Mouse (Mus musculus) midbrain, embryonic 15.5 days (tissue): Measurements from ENCODE around the gene Klhl6. TPM values are rescaled to one million over a fixed set of nuclear protein-coding genes. Genes with fewer than 3 reads are reported as not detected.

Experiments used
- ATAC-seq: fragments of 200-750 bp; cut with Nextera tagmentation; replicated peaks from 2 replicates; pipeline ENCODE4 v1.8.0; 2017; ENCODE audit warnings: moderate TSS enrichment
- H3K27ac ChIP-seq: fragments of 300-500 bp; sonication (generic); 2 replicates; pipeline ENCODE4 v1.5.1; 2015; ENCODE audit warnings: mild to moderate bottlenecking, inconsistent platforms
- H3K27me3 ChIP-seq: fragments of 300-500 bp; sonication (generic); replicated peaks from 2 replicates; pipeline ENCODE4 v1.6.1; 2015; ENCODE audit warnings: inconsistent platforms
- H3K36me3 ChIP-seq: fragments of 300-500 bp; sonication (generic); replicated peaks from 2 replicates; pipeline ENCODE4 v1.6.1; 2015; ENCODE audit warnings: inconsistent platforms
- H3K4me1 ChIP-seq: fragments of 300-500 bp; sonication (generic); 2 replicates; pipeline ENCODE4 v1.6.1; 2015; ENCODE audit warnings: inconsistent platforms
- H3K4me2 ChIP-seq: fragments of 300-500 bp; sonication (generic); 2 replicates; pipeline ENCODE4 v1.6.1; 2015; ENCODE audit warnings: inconsistent platforms, mild to moderate bottlenecking, moderate library complexity
- H3K4me3 ChIP-seq: fragments of 300-500 bp; sonication (generic); 2 replicates; pipeline ENCODE4 v1.5.1; 2015; ENCODE audit warnings: mild to moderate bottlenecking, inconsistent platforms
- H3K9ac ChIP-seq: fragments of 300-500 bp; sonication (generic); 2 replicates; pipeline ENCODE4 v1.6.1; 2015; ENCODE audit warnings: mild to moderate bottlenecking, inconsistent platforms
- H3K9me3 ChIP-seq: fragments of 300-500 bp; sonication (generic); 2 replicates; pipeline ENCODE4 v1.6.1; 2016; ENCODE audit warnings: inconsistent platforms
- WGBS: fragments of 180-500 bp; shearing (Covaris S2); methylation state at CpG from one replicate; pipeline ENCODE4 v1.1.7; 2015; ENCODE audit warnings: mixed read lengths; 5-methylcytosine and 5-hydroxymethylcytosine counted together
- polyA plus RNA-seq: library from polyadenylated mRNA; unstranded; fragments of >200 nt; fragmentation: Nextera tagmentation; extraction: Ambion mirVana; gene quantifications from 2 replicates; pipeline ENCODE4 v1.2.1, GENCODE M21; 2015

Gene Klhl6
- polyA plus RNA-seq, 1 experiment from 2014 or later: 4.0 TPM

DNA sequence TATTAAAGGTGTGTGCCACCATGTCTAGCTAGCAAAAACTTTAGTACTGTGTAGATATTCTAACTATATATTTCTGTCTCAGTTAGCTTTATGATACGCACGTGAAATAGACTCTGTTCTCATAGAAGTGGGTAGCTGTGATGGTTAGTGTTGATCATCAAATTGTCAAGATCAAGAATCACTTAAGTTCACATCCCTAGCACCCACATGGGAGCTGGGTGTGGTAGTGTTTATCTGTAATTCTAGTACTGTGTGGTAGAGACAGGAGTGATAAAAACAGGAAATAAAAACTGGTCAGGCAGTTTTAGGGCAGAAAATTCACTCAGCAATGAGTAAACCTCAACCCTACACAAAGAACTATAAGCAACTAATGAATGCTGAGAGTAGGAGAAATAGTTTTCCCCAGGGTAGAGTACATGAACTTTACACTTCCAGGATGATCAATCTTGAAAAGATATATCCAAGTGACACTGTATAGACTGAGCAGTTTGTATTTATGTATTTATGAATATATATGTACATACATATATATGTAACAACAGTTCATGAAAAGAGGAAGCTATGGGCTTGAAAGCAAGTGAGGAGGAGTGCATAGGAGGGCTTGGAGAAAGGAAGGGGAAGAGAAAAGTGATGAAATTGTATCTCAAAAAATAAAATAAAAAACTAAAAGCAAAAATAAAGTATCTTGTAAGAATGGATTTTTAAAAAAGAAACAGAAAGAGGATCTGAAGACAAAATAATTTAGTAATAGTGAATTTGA, 2.2 kb upstream of the Klhl6 start:
- H3K4me1 ChIP-seq: no peaks in the 10 kb centered on the region
- no peaks in the 10 kb centered on the region for H3K36me3 ChIP-seq
- H3K27me3 ChIP-seq: no peaks in the 10 kb centered on the region
- no peaks in the 10 kb centered on the region for H3K9me3 ChIP-seq
- no peak overlapping the region for H3K4me2 ChIP-seq
- H3K9ac ChIP-seq: no peak overlapping the region
- H3K4me3 ChIP-seq: no peak overlapping the region
- H3K27ac ChIP-seq: no peak overlapping the region
- WGBS: 86% methylated on average over 2 of the region's 2 CpGs
- no peak for ATAC-seq

DNA sequence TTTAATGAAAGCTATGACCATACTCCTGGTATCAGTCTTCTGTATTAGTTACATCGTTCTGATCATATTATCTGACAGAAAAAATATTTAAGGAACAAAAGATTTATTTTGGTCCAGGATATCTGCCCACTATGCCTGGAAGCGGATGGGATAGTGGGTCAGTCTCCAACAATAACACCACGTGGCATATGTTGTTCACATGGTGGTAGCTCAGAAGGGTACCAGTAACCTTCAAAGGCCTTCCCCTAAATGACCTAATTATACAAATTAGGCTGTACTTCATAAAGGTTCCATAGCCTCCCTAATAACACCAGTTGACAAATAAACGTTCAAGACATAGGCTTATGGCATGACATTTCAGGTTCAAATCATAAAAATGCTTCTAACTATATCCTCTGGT, 722 bp upstream of the Klhl6 start:
- Histone ChIP-seq H3K4me3 (no peak overlapping the region), H3K36me3 (no peaks in the 10 kb centered on the region), H3K9ac (no peak overlapping the region), H3K9me3 (no peaks in the 10 kb centered on the region), H3K4me1 (no peaks in the 10 kb centered on the region), H3K27me3 (no peaks in the 10 kb centered on the region), H3K27ac (no peak overlapping the region), H3K4me2 (no peak overlapping the region)
- ATAC-seq: no peak
- WGBS: 86% methylated on average over 4 of the region's 4 CpGs

DNA sequence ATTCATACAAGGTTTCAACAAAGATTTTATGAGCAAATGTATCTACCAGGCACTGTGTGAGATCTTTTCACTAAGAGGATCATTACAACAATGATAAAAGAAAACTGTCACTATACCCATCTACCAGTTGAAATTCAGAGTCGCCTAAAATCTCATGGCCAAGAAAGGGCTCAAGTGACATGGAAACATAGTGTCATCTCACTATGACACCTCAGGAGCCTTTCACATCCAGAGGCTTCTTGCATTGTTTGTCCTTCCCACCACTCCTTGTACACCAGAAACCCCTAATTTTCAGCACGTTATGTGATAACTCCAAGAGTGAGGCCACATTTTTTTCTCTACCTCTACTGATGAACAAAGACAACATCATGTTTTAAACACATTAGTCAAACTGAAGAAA, 1.2 kb downstream of the Klhl6 start:
- no peak for ATAC-seq
- Histone ChIP-seq H3K4me3 (no peak overlapping the region), H3K27ac (no peak overlapping the region), H3K4me1 (no peaks in the 10 kb centered on the region), H3K4me2 (no peak overlapping the region), H3K36me3 (no peaks in the 10 kb centered on the region), H3K9ac (no peak overlapping the region), H3K27me3 (no peaks in the 10 kb centered on the region), H3K9me3 (no peaks in the 10 kb centered on the region)
- 87% methylated on average over 2 of the region's 2 CpGs for WGBS

DNA sequence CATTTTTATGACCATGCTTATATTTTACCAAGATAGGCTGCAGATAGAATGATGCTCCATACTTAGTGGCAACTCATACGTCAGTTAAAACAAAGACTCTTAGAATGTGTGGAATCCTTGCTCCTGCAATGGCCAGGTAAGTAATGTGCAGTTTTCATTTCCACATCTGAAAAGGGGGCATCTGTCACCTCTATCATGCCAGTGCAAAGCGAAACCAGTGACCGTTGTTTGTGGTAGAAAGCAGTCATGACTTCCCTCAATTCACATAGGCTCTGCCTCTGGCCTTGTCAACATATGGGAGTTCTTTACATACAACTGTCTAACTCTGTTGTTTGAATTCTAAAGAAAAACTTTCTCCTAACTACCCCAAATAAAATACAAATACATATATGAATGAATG, 1.8 kb downstream of the Klhl6 start:
- H3K9ac ChIP-seq: no peak overlapping the region
- no peaks in the 10 kb centered on the region for H3K4me1 ChIP-seq
- H3K9me3 ChIP-seq: no peaks in the 10 kb centered on the region
- H3K4me3 ChIP-seq: no peak overlapping the region
- 87% methylated on average over 3 of the region's 3 CpGs for WGBS
- no peak overlapping the region for H3K27ac ChIP-seq
- no peak for ATAC-seq
- no peaks in the 10 kb centered on the region for H3K27me3 ChIP-seq
- H3K36me3 ChIP-seq: no peaks in the 10 kb centered on the region
- no peak overlapping the region for H3K4me2 ChIP-seq

DNA sequence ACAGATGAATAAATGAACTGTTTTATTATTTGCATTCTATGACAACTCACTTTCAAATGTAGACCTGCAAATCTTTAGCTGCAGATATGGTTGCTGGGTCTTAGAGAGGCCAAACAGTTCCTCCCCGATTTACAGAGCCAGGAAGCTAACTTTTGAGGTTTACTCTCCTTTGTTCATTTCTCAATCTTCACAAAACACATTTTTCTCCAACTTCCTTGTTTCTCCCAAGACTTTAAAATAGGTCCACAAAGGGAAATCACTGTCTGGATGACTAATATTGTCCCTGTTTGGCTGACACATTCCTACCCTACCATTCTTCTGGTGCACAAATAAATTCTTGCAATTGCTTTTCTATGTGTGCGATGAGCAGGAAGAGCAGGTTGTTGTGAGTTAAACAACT, 3.1 kb downstream of the Klhl6 start:
- Histone ChIP-seq H3K9ac (no peak overlapping the region), H3K9me3 (no peaks in the 10 kb centered on the region), H3K4me2 (no peak overlapping the region), H3K27ac (no peak overlapping the region), H3K27me3 (no peaks in the 10 kb centered on the region), H3K4me3 (no peak overlapping the region), H3K4me1 (no peaks in the 10 kb centered on the region), H3K36me3 (no peaks in the 10 kb centered on the region)
- no peak for ATAC-seq
- WGBS: 87% methylated on average over 2 of the region's 2 CpGs

DNA sequence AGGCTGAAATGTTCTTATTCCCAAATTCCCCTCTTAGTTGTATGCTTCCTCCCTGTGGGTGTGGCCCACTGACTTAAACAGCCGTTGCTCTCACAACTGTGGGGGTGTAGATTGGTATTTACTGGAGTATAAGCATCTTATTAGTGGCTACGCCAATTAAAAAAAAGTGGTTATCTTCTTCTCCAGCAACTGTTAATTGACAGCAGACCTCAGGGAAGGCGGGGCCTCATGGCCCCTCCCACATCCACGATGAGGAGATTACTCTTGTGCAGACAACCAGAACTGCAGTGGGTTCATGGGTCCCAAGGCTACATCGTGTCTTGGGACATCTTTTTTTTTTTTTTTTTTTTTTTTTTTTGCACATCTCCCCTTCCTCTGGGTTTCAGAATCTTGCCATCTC, 5.6 kb downstream of the Klhl6 start:
- H3K4me3 ChIP-seq: no peak overlapping the region
- no peaks in the 10 kb centered on the region for H3K4me1 ChIP-seq
- no peak overlapping the region for H3K4me2 ChIP-seq
- no peaks in the 10 kb centered on the region for H3K27me3 ChIP-seq
- ATAC-seq: no peak
- H3K9ac ChIP-seq: no peak overlapping the region
- H3K9me3 ChIP-seq: no peaks in the 10 kb centered on the region
- no peak overlapping the region for H3K27ac ChIP-seq
- 73% methylated on average over 5 of the region's 5 CpGs for WGBS
- no peaks in the 10 kb centered on the region for H3K36me3 ChIP-seq

DNA sequence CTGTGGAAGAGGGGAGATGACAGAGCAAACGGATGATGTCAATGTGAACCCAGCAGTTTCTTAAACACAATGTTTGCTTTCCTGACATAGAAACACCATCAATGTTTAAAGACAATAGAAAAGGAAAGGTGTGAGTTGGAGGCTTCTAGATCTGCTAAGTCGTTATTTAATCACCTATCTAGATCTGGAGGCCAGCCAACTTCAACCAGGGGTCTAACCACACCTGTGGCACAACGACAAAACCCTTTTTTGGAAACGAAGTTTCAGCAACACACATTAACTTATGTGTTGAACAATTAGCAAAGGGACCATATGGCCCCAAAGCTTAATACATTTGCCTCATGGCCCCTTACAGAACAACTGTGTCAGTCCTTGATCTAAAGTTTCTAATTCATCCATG, 6.0 kb downstream of the Klhl6 start:
- Histone ChIP-seq H3K27ac (no peak overlapping the region), H3K4me1 (no peaks in the 10 kb centered on the region), H3K9me3 (no peaks in the 10 kb centered on the region), H3K36me3 (no peaks in the 10 kb centered on the region), H3K9ac (no peak overlapping the region), H3K27me3 (no peaks in the 10 kb centered on the region), H3K4me2 (no peak overlapping the region), H3K4me3 (no peak overlapping the region)
- no peak for ATAC-seq
- WGBS: 82% methylated on average over 4 of the region's 4 CpGs

DNA sequence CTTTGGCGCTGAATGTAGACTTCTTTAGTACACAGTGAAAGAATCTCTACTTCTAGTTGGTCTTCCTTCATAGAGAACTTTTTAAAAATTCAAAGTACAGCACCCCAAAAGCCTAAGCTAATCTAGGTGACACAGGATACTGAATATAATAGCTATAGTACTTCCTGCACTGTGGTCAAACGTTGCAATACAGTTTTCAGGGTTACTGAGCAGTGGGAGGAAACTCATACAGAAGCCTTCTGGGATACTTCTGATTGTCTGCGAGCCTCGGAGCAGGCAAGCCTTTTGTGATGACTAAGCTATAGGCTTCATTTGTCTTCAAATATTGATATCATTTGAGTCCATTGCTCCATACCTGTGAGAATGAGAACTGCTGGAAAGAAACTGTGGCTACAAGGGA, 7.4 kb downstream of the Klhl6 start:
- Histone ChIP-seq H3K9me3 (no peaks in the 10 kb centered on the region), H3K4me3 (no peak overlapping the region), H3K36me3 (no peaks in the 10 kb centered on the region), H3K4me2 (no peak overlapping the region), H3K9ac (no peak overlapping the region), H3K27me3 (no peaks in the 10 kb centered on the region), H3K27ac (no peak overlapping the region), H3K4me1 (no peaks in the 10 kb centered on the region)
- 82% methylated on average over 4 of the region's 4 CpGs for WGBS
- ATAC-seq: no peak

DNA sequence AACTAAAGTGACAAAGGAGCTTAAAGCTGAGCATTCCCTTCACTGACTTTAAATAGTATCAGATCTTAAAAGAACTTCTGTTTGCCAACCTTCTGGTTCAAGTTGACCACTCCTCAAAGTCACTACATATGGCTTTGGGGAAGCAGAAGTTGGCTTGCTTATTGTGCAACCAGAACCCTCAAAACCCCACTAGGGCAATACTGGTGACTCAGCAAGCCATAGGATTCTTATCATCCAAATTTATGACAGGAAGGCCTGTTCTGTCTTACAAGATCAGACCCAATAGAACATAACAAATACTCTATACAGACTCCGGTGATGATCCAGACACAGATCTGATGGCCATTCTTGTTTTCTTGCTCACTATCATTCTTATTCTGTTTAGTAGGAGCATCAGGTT, 9.4 kb downstream of the Klhl6 start:
- H3K4me3 ChIP-seq: no peak overlapping the region
- H3K4me2 ChIP-seq: no peak overlapping the region
- H3K4me1 ChIP-seq: no peaks in the 10 kb centered on the region
- no peak overlapping the region for H3K9ac ChIP-seq
- no peak for ATAC-seq
- H3K27me3 ChIP-seq: no peaks in the 10 kb centered on the region
- WGBS: 100% methylated on average over 1 of the region's 1 CpGs
- H3K27ac ChIP-seq: no peak overlapping the region
- no peaks in the 10 kb centered on the region for H3K9me3 ChIP-seq
- H3K36me3 ChIP-seq: no peaks in the 10 kb centered on the region

DNA sequence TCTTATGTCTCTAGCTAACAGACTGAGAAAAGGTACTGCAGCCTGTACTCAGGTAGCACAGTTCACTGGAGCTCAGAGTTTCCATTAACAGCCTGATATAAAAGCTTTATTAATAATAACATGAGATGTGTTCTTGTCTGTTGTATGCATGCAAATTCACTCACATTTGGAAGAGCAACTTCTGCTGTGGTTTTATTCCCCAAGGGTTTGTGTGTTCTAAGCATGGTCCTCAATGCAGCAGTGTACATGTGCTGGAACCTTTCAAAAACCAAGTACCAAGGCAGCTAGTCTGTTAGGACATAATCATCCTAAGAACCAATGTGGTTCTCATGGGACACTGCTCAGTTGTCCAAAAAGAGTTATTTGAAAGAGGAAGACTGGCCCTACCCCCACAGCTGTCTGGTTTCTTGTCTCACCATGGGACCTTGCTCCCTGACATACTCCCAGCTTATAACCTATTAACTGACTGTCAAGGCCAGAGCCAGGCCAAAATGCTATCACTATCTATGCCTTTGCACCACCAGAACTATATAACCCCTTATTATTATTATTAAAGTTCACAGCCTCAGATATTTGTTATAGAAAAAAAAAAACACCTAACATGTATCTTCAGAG, 10.0 kb downstream of the Klhl6 start:
- H3K4me3 ChIP-seq: no peak overlapping the region
- no peaks in the 10 kb centered on the region for H3K9me3 ChIP-seq
- no peaks in the 10 kb centered on the region for H3K36me3 ChIP-seq
- no peak overlapping the region for H3K4me2 ChIP-seq
- H3K4me1 ChIP-seq: no peaks in the 10 kb centered on the region
- no peaks in the 10 kb centered on the region for H3K27me3 ChIP-seq
- no peak overlapping the region for H3K27ac ChIP-seq
- no peak for ATAC-seq
- no peak overlapping the region for H3K9ac ChIP-seq

DNA sequence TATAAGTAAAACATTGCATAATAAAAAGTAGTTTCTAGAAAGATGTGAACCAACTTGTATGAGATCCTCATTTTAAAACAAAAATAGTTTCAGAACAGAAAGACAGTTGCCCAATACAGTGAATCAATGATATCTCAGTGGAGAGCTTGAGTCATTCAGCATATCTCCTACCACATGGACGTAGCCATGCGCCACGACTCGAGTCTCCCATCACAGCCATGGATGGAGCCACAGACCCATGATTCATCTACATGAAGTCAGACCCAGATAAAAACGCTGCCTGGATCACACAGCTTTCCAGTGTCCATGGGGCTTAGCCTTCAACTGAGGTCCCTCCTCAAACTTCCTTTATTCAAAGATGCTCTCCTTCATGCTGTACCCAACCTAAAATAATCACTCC, 13.3 kb downstream of the Klhl6 start:
- Histone ChIP-seq H3K9me3 (no peaks in the 10 kb centered on the region), H3K9ac (no peak overlapping the region), H3K4me2 (no peak overlapping the region), H3K36me3 (no peaks in the 10 kb centered on the region), H3K27ac (no peak overlapping the region), H3K4me1 (no peaks in the 10 kb centered on the region), H3K27me3 (no peaks in the 10 kb centered on the region), H3K4me3 (no peak overlapping the region)
- 86% methylated on average over 5 of the region's 5 CpGs for WGBS
- no peak for ATAC-seq

DNA sequence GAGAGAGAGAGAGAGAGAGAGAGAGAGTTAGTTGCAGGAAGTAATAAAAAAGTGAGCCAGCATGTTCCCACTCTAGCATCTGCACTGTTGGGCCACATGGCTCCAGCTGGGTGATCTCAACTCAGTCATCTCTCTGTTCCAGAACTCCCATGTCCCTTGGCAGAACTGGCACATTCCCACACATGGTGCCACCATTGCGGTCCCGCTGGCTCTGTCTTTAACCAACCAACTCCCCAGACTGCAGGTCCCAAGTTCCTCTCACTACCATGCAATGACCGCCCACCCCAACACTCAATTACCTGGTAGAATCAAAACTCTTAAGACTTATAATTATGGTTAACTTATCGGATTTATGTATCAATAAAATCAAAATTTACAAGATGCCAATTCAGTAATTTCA, 14.2 kb downstream of the Klhl6 start:
- 93% methylated on average over 4 of the region's 4 CpGs for WGBS
- ATAC-seq: no peak

DNA sequence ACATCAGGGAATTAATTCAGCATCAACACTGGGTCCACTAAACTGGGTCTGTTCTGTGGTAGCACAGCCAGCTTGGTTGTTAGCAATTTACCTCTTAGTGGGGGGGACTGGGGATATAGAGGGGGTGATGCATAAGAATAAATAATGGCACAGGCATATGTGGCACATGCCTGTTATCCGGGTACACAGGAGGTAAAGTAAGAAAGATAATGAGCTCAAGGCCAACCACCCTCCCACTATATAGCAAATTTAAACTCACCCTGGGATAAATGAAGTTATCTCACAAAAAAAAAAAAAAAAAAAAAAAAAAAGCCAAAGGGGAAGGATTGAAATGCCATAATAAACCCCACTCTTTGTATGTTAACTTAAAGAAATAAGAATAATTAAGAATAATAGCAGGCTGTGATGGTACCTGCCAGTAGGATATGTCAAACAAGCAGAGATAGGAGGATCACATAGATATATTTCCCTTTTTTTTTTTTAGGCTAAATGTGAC, 14.9 kb downstream of the Klhl6 start:
- Histone ChIP-seq H3K9me3 (no peaks in the 10 kb centered on the region), H3K4me2 (no peak overlapping the region), H3K4me1 (no peaks in the 10 kb centered on the region), H3K27me3 (no peaks in the 10 kb centered on the region), H3K4me3 (no peak overlapping the region), H3K9ac (no peak overlapping the region), H3K36me3 (no peaks in the 10 kb centered on the region), H3K27ac (no peak overlapping the region)
- no peak for ATAC-seq
- 93% methylated on average over 1 of the region's 1 CpGs for WGBS

More for the DNA sequence above, 14.2 kb downstream of the Klhl6 start:
- Histone ChIP-seq H3K27me3 (no peaks in the 10 kb centered on the region), H3K27ac (no peak overlapping the region), H3K36me3 (no peaks in the 10 kb centered on the region), H3K4me3 (no peak overlapping the region), H3K4me1 (no peaks in the 10 kb centered on the region), H3K4me2 (no peak overlapping the region), H3K9me3 (no peaks in the 10 kb centered on the region), H3K9ac (no peak overlapping the region)
